Mouse (Mus musculus) Muller cell, postnatal 12 days (primary cell): ENCODE results near the gene Phkg1.
A peak's percentile ranks its signal among the peaks of the same experiment; 100 is the strongest.
"Not testable (repeated sequence)": the region's sequence is repeated elsewhere in the genome, so short reads cannot be mapped to it uniquely, and the experiment has no call there.

Experiments
- DNase-seq: peaks from one replicate; pipeline ENCODE4 v3.0.0-alpha.2; 2015; ENCODE audit errors: inconsistent ontology term

The Phkg1 gene

DNA sequence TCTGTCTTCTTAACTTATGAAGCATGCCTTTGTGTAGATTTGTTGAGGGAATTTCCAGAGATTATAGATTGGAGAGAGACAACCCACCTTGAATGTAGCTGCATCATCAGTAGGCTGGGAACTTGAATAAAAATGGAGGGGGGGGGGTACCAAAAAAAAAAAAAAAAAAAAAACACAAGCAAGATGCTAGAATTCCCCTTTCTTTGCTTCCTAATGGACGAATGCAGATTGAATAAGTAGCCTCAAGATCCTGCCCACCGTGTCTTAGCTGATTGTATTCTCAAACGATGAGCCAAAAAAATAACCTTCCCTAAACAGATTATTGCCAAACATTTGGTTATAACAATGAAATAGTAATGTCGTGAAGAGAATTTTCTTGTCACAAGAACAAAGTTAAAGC, 9.4 kb upstream of the Phkg1 start:
- no peak for DNase-seq

- peak; percentile 95 for DNase-seq
Measured at GRCm38 (mm10) chr5:129895198-129896088, 2.9 kb downstream of the Phkg1 start, which contains the start of gene Zbed5. TSS of gene Zbed5 (plus strand) at chr5:129895723.

GRCm38 (mm10) chr5:129890390-129890789, 8.0 kb downstream of the Phkg1 start:
- DNase-seq, result not testable (repeated sequence)

DNA sequence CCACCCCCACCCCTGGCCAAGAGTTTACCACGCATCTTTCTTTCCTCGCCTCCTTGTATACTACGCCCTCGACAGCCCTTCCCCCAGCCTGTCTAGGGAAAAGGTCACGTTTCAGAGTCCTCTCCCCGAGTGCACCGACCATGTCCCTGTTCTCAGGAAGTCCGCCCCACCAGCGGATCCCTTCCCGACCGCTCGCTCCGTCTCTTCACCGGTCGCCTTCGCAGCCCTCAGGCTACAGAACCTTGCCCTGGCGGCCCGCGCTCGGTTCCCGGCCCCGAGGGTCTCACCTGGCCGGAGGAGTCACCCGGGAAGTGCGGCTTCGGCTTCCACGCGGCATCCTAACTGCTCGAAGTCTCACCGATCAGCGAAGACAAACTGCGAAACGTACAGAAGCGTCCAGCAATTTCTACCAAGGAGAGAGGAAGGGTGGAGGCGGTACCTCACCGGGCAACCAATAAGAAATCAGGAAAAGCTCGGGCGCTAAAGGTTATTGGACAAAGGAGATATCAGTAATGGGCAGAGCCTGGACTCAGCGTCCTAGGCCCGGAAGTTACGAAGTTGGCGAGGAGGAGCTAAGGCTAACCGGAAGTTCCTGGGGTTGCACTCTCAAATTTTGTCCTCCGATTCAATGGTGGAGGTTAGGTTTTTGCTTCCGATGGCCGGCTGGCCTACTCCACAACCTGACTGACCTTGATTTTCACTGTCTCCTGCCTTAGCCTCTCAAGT, 11.3 kb downstream of the Phkg1 start, which contains the start of gene Chchd2:
TSS of gene Chchd2 (minus strand) at position 560 of the 726 bp plus-strand sequence.
- peak; percentile 96 for DNase-seq

DNA sequence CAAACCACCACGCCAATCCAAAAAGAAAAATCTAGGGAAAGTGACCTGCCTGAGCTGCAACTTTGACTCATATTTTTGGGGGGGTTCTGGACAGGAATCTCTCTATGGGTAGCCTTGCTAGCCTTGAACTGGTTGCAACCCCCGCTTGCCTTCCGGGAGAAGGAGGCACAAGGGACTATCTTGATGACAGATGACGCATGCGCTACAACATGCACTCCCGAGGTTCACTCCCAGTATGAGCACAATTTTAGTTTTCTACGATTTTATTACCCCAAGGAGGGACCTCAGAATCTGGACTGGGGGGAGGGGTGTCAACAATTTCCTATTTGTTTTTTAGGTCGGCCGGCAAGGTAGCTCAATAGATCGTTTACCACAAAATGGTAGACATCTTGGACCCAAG, 12.1 kb downstream of the Phkg1 start:
- no peak for DNase-seq

GRCm38 (mm10) chr5:129879888-129880287, 18.5 kb downstream of the Phkg1 start:
- DNase-seq, result no peak

- peak; percentile 54 for DNase-seq
Measured at GRCm38 (mm10) chr5:129878946-129879345, 19.4 kb downstream of the Phkg1 start.

DNA sequence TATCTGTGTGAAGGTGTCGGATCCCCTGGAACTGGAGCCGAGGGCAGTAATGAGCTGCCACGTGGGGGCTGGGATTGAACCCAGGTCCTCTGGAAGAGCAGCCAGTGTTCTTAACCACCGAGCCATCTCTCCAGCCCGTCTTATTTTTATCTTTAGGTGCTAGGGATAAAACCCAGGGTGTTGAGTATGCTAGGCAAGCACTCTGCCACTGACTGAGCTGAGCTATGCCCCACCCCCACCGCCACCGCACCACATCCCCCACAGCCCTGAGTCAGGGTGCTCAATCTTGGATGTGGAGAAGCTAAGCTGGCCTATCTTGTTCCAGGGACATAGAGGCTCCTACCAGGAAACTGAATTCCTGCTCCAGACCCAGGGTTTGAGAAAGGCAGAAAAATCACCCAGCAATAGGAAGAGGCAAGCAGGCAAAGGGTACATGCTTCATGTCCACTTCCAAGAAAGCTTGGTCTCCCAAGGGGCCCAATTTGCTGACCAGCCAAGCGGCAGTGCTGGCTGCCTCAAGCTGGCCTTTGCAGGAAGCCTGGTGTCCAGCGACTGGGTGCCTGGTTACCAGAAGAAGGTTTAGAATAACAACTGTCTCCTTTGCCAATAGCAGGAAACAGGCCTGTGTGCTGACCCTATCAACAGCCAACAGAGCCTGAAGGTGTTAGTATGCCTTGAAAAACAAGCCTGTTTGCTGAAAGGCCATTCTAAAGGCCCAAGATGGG, 20.5 kb downstream of the Phkg1 start:
- DNase-seq, result no peak

GRCm38 (mm10) chr5:129875098-129875497, 23.3 kb downstream of the Phkg1 start:
- DNase-seq, result no peak

GRCm38 (mm10) chr5:129873942-129874341, 24.4 kb downstream of the Phkg1 start:
- DNase-seq, result no peak

- no peak for DNase-seq
Measured at GRCm38 (mm10) chr5:129871238-129871637, 27.1 kb downstream of the Phkg1 start.

GRCm38 (mm10) chr5:129869238-129869995, 28.9 kb downstream of the Phkg1 start:
- DNase-seq, result no peak

DNA sequence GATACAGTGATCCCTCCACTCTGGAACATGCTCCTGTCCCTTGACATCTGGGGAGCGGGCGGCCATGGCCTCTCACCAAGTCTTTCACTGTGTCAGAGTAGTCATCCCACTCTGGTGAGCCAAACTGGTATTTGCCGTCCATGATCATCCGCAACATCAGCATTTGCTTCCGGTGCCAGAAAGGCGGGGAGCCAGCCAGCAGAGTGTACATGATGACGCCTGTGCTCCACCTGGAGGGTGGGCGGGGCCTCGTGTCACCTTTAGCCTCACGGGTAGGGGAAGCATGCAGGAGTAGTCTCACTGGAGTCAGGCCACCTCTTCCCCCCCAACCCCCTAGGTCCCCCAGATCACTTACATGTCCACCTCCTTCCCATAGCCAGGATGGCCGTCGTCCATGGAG, 32.5 kb downstream of the Phkg1 start:
- DNase-seq, result no peak

- no peak for DNase-seq
Measured at GRCm38 (mm10) chr5:129864467-129864866, 33.9 kb downstream of the Phkg1 start.

GRCm38 (mm10) chr5:129862325-129862724, 36.0 kb downstream of the Phkg1 start:
- no peak for DNase-seq

GRCm38 (mm10) chr5:129856414-129856813, 41.9 kb downstream of the Phkg1 start:
- DNase-seq, result no peak

DNA sequence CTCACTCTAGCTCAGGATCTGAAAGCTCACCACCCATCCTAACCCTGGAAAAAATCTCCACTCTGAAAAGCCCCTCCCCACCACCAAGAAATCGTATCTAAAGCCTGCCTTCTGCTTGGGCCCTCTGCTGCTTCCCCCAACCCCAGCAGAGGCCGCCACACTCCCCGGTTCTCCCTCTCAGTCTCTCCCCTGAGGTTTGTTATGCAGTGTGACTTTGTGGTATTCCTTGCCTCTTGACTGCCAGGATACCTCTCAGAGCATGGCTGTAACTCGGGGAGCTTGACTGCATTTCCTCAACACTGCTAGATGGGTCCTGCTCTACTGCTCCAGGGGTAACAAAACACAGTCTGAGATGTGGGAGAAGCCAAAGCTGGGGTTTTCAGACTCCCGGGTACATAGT, 43.2 kb downstream of the Phkg1 start:
- DNase-seq, result peak; percentile 22

GRCm38 (mm10) chr5:129847558-129847820, 50.9 kb downstream of the Phkg1 start:
- no peak for DNase-seq

DNA sequence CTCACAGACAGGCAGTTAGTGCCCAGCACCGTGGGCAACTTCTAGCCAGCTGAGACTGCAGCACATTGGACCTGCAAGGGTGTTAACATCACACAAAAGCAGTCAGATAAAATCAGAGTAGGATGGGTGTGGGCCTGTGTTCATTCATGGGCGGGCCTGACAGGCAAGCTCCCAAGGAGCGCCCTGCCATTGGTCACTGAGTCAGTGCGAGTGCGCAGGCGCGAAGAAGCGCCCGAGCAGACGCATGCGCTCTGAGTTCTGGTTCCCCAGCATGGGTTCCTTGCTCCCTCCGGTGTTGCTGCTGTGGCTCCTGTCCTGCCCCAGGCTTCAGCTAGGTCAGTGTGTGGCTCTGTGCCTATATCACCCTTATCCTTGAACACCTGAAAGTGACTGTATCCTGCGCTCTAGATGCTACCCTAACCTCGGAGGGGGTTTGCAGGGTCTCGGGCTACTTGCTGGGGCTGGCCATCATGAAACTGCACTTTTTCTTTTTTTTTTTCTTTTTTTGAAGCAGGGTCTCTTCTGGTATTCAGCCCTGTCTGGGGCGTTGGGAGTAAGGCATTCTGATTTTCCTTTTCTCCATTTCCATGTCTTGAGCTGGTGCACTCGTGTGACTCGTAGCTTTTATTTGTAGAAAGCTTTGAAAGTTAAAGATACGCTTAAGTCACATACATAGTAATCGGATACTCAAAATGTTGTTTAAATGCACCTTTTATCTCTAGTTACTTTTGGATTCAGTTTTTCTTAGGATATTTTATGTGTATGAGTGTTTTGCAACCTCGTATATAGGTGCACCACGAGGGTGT, 51.4 kb downstream of the Phkg1 start, which contains the start of gene Sumf2:
TSS of gene Sumf2 (plus strand) at position 235 of the 806 bp plus-strand sequence.
- peak; percentile 92 for DNase-seq

DNA sequence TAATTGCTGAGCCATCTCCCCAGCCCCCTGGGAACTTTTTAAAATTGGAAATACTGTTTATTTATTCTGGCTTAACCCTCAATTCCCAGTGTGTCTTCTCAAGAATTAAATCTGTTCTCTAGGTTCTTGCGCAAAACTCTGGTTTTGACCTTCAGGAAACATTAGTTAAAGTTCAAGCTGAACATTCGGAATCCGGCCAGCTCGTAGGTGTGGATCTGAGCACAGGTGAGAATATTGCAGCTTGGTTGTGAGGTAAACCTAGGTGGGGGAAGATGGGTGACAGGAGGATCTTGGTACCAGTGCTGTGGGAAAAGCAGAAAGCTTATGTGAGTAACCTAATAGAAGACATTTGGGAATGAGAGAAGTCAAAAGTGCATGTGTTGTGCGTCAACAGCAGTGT, 53.5 kb downstream of the Phkg1 start:
- DNase-seq, result no peak
